Mouse (Mus musculus): ENCODE results near the gene Pfkfb3. TPM values are rescaled to one million over a fixed set of nuclear protein-coding genes. Genes with fewer than 3 reads are reported as not detected.

The Pfkfb3 gene
- total RNA-seq, 1 experiment = 19.6 TPM

GRCm38 (mm10) chr2:11566241-11566640 lies 12.4 kb upstream of the Pfkfb3 start:
- in situ Hi-C loops (cut with MboI; ENCODE audit: low sequenced_read_pairs in 2 of 2, unreplicated experiment in 2 of 2) = no loop called here

GRCm38 (mm10) chr2:11564768-11565167 lies 10.9 kb upstream of the Pfkfb3 start:
- no peak for DNase-seq (ENCODE audit: low read depth, low spot score)
- H3K36me3 ChIP-seq (ENCODE audit: control insufficient read depth, insufficient read depth, low read length, poor library complexity, severe bottlenecking) = no peaks in the 10 kb centered on the region
- TF ChIP-seq HCFC1 (IDR thresholded peaks at IDR 0.05; ENCODE audit: borderline replicate concordance, insufficient read depth, low read length) (no peak), MAFK (IDR thresholded peaks at IDR 0.05; ENCODE audit: insufficient read depth, low read depth, low read length) (no peak), ZNF384 (IDR thresholded peaks at IDR 0.05; ENCODE audit: low read depth, low read length) (no peak), CHD2 (IDR thresholded peaks at IDR 0.05; ENCODE audit: low read depth, low read length) (no peak)
- no peak overlapping the region for H3K4me3 ChIP-seq (ENCODE audit: insufficient read depth in 1 of 2, low read depth in 1 of 2, low read length in 2 of 2, poor library complexity in 1 of 2, severe bottlenecking in 1 of 2)
- H3K9me3 ChIP-seq (ENCODE audit: control insufficient read depth, insufficient read depth, low read depth, low read length) = no peaks in the 10 kb centered on the region
- H3K9ac ChIP-seq (ENCODE audit: insufficient read depth, low read depth, low read length, poor library complexity, severe bottlenecking) = no peak overlapping the region
- peaks cover 0 to 4% of the 10 kb centered on the region in 2 experiments; a peak in 2 of 4 replicates for H3K4me1 ChIP-seq (ENCODE audit: control insufficient read depth in 2 of 2, insufficient read depth in 2 of 2, low read length in 2 of 2, poor library complexity in 1 of 2)
- H3K27ac ChIP-seq (ENCODE audit: insufficient read depth, low read depth, low read length, poor library complexity, severe bottlenecking) = no peak overlapping the region
- in situ Hi-C loops (cut with MboI; ENCODE audit: low sequenced_read_pairs in 2 of 2, unreplicated experiment in 2 of 2) = no loop called here

More at GRCm38 (mm10) chr2:11566241-11566640, 12.4 kb upstream of the Pfkfb3 start:
- H3K9ac ChIP-seq (ENCODE audit: insufficient read depth, low read depth, low read length, poor library complexity, severe bottlenecking) = no peak overlapping the region
- H3K4me3 ChIP-seq (ENCODE audit: insufficient read depth in 1 of 2, low read depth in 1 of 2, low read length in 2 of 2, poor library complexity in 1 of 2, severe bottlenecking in 1 of 2) = no peak overlapping the region
- TF ChIP-seq MAFK (IDR thresholded peaks at IDR 0.05; ENCODE audit: insufficient read depth, low read depth, low read length) (no peak), HCFC1 (IDR thresholded peaks at IDR 0.05; ENCODE audit: borderline replicate concordance, insufficient read depth, low read length) (no peak), CHD2 (IDR thresholded peaks at IDR 0.05; ENCODE audit: low read depth, low read length) (no peak), ZC3H11A (IDR thresholded peaks at IDR 0.05; ENCODE audit: borderline replicate concordance, low read depth, low read length) (no peak), ZNF384 (IDR thresholded peaks at IDR 0.05; ENCODE audit: low read depth, low read length) (no peak)
- peaks cover 0 to 6% of the 10 kb centered on the region in 2 experiments; a peak in 2 of 4 replicates for H3K4me1 ChIP-seq (ENCODE audit: control insufficient read depth in 2 of 2, insufficient read depth in 2 of 2, low read length in 2 of 2, poor library complexity in 1 of 2)
- no peaks in the 10 kb centered on the region for H3K36me3 ChIP-seq (ENCODE audit: control insufficient read depth, insufficient read depth, low read length, poor library complexity, severe bottlenecking)
- no peak for DNase-seq (ENCODE audit: low read depth, low spot score)
- no peak overlapping the region for H3K27ac ChIP-seq (ENCODE audit: insufficient read depth, low read depth, low read length, poor library complexity, severe bottlenecking)
- no peaks in the 10 kb centered on the region for H3K9me3 ChIP-seq (ENCODE audit: control insufficient read depth, insufficient read depth, low read depth, low read length)

- Histone ChIP-seq H3K27ac (ENCODE audit: insufficient read depth, low read depth, low read length, poor library complexity, severe bottlenecking) (no peak overlapping the region), H3K4me3 (ENCODE audit: insufficient read depth in 1 of 2, low read depth in 1 of 2, low read length in 2 of 2, poor library complexity in 1 of 2, severe bottlenecking in 1 of 2) (no peak overlapping the region), H3K9me3 (ENCODE audit: control insufficient read depth, insufficient read depth, low read depth, low read length) (no peaks in the 10 kb centered on the region), H3K9ac (ENCODE audit: insufficient read depth, low read depth, low read length, poor library complexity, severe bottlenecking) (no peak overlapping the region), H3K4me1 (ENCODE audit: control insufficient read depth in 2 of 2, insufficient read depth in 2 of 2, low read length in 2 of 2, poor library complexity in 1 of 2) (peaks cover 0 to 4% of the 10 kb centered on the region in 2 experiments; a peak in 2 of 4 replicates), H3K36me3 (ENCODE audit: control insufficient read depth, insufficient read depth, low read length, poor library complexity, severe bottlenecking) (no peaks in the 10 kb centered on the region)
- no peak for TF ChIP-seq ZNF384 (IDR thresholded peaks at IDR 0.05; ENCODE audit: low read depth, low read length)
- no peak for TF ChIP-seq HCFC1 (IDR thresholded peaks at IDR 0.05; ENCODE audit: borderline replicate concordance, insufficient read depth, low read length)
- no peak for TF ChIP-seq ZC3H11A (IDR thresholded peaks at IDR 0.05; ENCODE audit: borderline replicate concordance, low read depth, low read length)
- no peak for TF ChIP-seq MAFK (IDR thresholded peaks at IDR 0.05; ENCODE audit: insufficient read depth, low read depth, low read length)
- TF ChIP-seq CHD2 (IDR thresholded peaks at IDR 0.05; ENCODE audit: low read depth, low read length) = no peak
- DNase-seq (ENCODE audit: low read depth, low spot score) = no peak
- in situ Hi-C loops (cut with MboI; ENCODE audit: low sequenced_read_pairs in 2 of 2, unreplicated experiment in 2 of 2) = no loop called here
Observed at GRCm38 (mm10) chr2:11563256-11563655, 9.4 kb upstream of the Pfkfb3 start.

GRCm38 (mm10) chr2:11558654-11559053 lies 4.8 kb upstream of the Pfkfb3 start:
- DNase-seq (ENCODE audit: low read depth, low spot score) = no peak
- TF ChIP-seq MAFK (IDR thresholded peaks at IDR 0.05; ENCODE audit: insufficient read depth, low read depth, low read length) = no peak
- no peak for TF ChIP-seq HCFC1 (IDR thresholded peaks at IDR 0.05; ENCODE audit: borderline replicate concordance, insufficient read depth, low read length)
- no peak for TF ChIP-seq ZC3H11A (IDR thresholded peaks at IDR 0.05; ENCODE audit: borderline replicate concordance, low read depth, low read length)
- no peak for TF ChIP-seq ZNF384 (IDR thresholded peaks at IDR 0.05; ENCODE audit: low read depth, low read length)
- no peak for TF ChIP-seq CHD2 (IDR thresholded peaks at IDR 0.05; ENCODE audit: low read depth, low read length)
- H3K27ac ChIP-seq (ENCODE audit: insufficient read depth, low read depth, low read length, poor library complexity, severe bottlenecking) = no peak overlapping the region
- H3K9ac ChIP-seq (ENCODE audit: insufficient read depth, low read depth, low read length, poor library complexity, severe bottlenecking) = no peak overlapping the region
- no peak overlapping the region for H3K4me3 ChIP-seq (ENCODE audit: insufficient read depth in 1 of 2, low read depth in 1 of 2, low read length in 2 of 2, poor library complexity in 1 of 2, severe bottlenecking in 1 of 2)
- H3K4me1 ChIP-seq (ENCODE audit: control insufficient read depth in 2 of 2, insufficient read depth in 2 of 2, low read length in 2 of 2, poor library complexity in 1 of 2) = peaks cover 2% of the 10 kb centered on the region in 2 experiments; a peak in 3 of 4 replicates
- H3K9me3 ChIP-seq (ENCODE audit: control insufficient read depth, insufficient read depth, low read depth, low read length) = no peaks in the 10 kb centered on the region
- in situ Hi-C loops (cut with MboI; ENCODE audit: low sequenced_read_pairs in 2 of 2, unreplicated experiment in 2 of 2) = no loop called here
- H3K36me3 ChIP-seq (ENCODE audit: control insufficient read depth, insufficient read depth, low read length, poor library complexity, severe bottlenecking) = no peaks in the 10 kb centered on the region

- in situ Hi-C loops (cut with MboI; ENCODE audit: low sequenced_read_pairs in 2 of 2, unreplicated experiment in 2 of 2) = no loop called here
- H3K27ac ChIP-seq (ENCODE audit: insufficient read depth, low read depth, low read length, poor library complexity, severe bottlenecking) = no peak overlapping the region
- TF ChIP-seq HCFC1 (IDR thresholded peaks at IDR 0.05; ENCODE audit: borderline replicate concordance, insufficient read depth, low read length) = no peak
- TF ChIP-seq MAFK (IDR thresholded peaks at IDR 0.05; ENCODE audit: insufficient read depth, low read depth, low read length) = peak; percentile 59; the same call in 1 of the 2 replicates
- H3K9ac ChIP-seq (ENCODE audit: insufficient read depth, low read depth, low read length, poor library complexity, severe bottlenecking) = no peak overlapping the region
- no peak for DNase-seq (ENCODE audit: low read depth, low spot score)
- peaks cover 6% of the 10 kb centered on the region in 2 experiments; a peak in 3 of 4 replicates for H3K4me1 ChIP-seq (ENCODE audit: control insufficient read depth in 2 of 2, insufficient read depth in 2 of 2, low read length in 2 of 2, poor library complexity in 1 of 2)
- no peak overlapping the region for H3K4me3 ChIP-seq (ENCODE audit: insufficient read depth in 1 of 2, low read depth in 1 of 2, low read length in 2 of 2, poor library complexity in 1 of 2, severe bottlenecking in 1 of 2)
- H3K9me3 ChIP-seq (ENCODE audit: control insufficient read depth, insufficient read depth, low read depth, low read length) = no peaks in the 10 kb centered on the region
- no peaks in the 10 kb centered on the region for H3K36me3 ChIP-seq (ENCODE audit: control insufficient read depth, insufficient read depth, low read length, poor library complexity, severe bottlenecking)
Observed at GRCm38 (mm10) chr2:11557244-11557643, 3.4 kb upstream of the Pfkfb3 start.
